Mouse (Mus musculus): ENCODE data around the gene Lrrc15. TPM values are rescaled to one million over a fixed set of nuclear protein-coding genes. Genes with fewer than 3 reads are reported as not detected.

The Lrrc15 gene
- polyA plus RNA-seq (2015; fragmentation: Nextera tagmentation; extraction: Ambion mirVana) = 0.29 and 0.34 TPM in 2 replicates

GRCm38 (mm10) chr16:30282844-30283495 is at the start of gene Lrrc15:
TSS of gene Lrrc15 (minus strand) at chr16:30283256.
- H3K36me3 ChIP-seq = no peaks in the 10 kb centered on the region
- peak within 1 kb of the TSS; percentile 54 for H3K4me2 ChIP-seq
- no peaks in the 10 kb centered on the region for H3K9me3 ChIP-seq
- peak within 1 kb of the TSS; percentile 25; the same call in 1 of the 2 replicates for H3K9ac ChIP-seq
- 4% methylated on average over 34 of the region's 34 CpGs for WGBS
- peaks cover 33% of the 10 kb centered on the region for H3K27me3 ChIP-seq
- ATAC-seq (ENCODE audit: borderline replicate concordance, extremely low read depth, low FRiP score, low TSS enrichment) = no peak
- H3K4me1 ChIP-seq = peaks cover 23% of the 10 kb centered on the region
- H3K27ac ChIP-seq = no peak within 1 kb of the TSS
- H3K4me3 ChIP-seq = peak within 1 kb of the TSS; percentile 22

- Histone ChIP-seq H3K27me3 (peaks cover 23% of the 10 kb centered on the region), H3K27ac (no peak overlapping the region), H3K4me1 (peaks cover 7% of the 10 kb centered on the region), H3K36me3 (peaks cover 7% of the 10 kb centered on the region; the same call in 1 of the 2 replicates), H3K4me3 (no peak overlapping the region), H3K4me2 (no peak overlapping the region), H3K9me3 (no peaks in the 10 kb centered on the region), H3K9ac (no peak overlapping the region)
- ATAC-seq (ENCODE audit: borderline replicate concordance, extremely low read depth, low FRiP score, low TSS enrichment) = no peak
These were observed 31.2 kb upstream of the Lrrc15 start for GRCm38 (mm10) chr16:30314236-30314635.

GRCm38 (mm10) chr16:30310647-30311046 is 27.6 kb upstream of the Lrrc15 start, which contains the start of gene Gp5:
TSS of gene Gp5 (minus strand) at chr16:30310779.
- Histone ChIP-seq H3K27ac (no peak within 1 kb of the TSS), H3K9me3 (no peaks in the 10 kb centered on the region), H3K9ac (no peak within 1 kb of the TSS), H3K4me3 (peak within 1 kb of the TSS; percentile 56), H3K4me1 (peaks cover 23% of the 10 kb centered on the region), H3K36me3 (peaks cover 2% of the 10 kb centered on the region; the same call in 1 of the 2 replicates), H3K4me2 (peak within 1 kb of the TSS; percentile 99), H3K27me3 (peaks cover 55% of the 10 kb centered on the region)
- ATAC-seq (ENCODE audit: borderline replicate concordance, extremely low read depth, low FRiP score, low TSS enrichment) = no peak

GRCm38 (mm10) chr16:30310171-30310515 is 27.1 kb upstream of the Lrrc15 start:
- no peak overlapping the region for H3K4me2 ChIP-seq
- 57% methylated on average over 8 of the region's 8 CpGs for WGBS
- H3K27me3 ChIP-seq = peaks cover 55% of the 10 kb centered on the region

DNA sequence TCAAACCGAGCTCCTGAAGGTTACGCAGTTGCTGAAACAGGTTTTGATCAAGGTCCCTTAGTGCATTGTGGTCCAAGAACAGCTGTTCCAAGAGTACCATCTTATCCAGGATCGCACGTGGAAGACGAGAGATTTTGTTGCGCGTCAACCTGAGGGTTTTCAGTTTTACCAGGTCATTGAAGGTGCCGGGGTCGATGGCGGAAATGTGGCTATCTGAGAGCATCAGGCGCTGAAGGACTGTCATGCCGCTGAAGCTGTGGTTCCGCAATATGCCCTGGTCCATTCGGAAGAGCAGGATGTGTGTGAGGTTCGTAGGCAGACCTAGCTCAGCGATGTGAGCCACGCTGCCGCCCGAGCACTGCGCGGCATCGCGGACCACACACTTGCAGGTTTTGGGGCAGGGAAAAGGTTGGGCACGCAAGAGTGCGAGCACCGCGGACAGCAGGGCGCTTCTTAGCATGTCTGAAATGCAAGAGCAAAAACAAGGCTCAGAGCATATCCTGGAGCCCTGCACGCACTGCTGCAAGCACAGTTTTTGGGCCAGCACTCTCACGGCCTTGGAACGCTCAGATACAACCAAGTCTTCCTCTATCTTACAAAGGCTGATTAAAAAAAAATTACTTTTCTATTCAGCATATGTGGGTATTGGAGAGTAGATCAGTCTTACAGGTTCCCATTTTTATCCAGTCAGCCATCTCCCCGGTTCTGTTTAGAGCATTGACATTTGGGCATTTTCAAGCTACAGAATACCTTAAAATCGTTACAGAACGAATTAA is 26.5 kb upstream of the Lrrc15 start:
- Histone ChIP-seq H3K4me1 (peaks cover 24% of the 10 kb centered on the region), H3K27ac (no peak overlapping the region), H3K4me3 (peak overlapping the region; percentile 56), H3K9me3 (no peaks in the 10 kb centered on the region), H3K9ac (no peak overlapping the region), H3K4me2 (peak overlapping the region; percentile 99), H3K36me3 (no peaks in the 10 kb centered on the region), H3K27me3 (peaks cover 55% of the 10 kb centered on the region)
- 5% methylated on average over 34 of the region's 34 CpGs for WGBS
- no peak for ATAC-seq (ENCODE audit: borderline replicate concordance, extremely low read depth, low FRiP score, low TSS enrichment)

More at GRCm38 (mm10) chr16:30310171-30310515, 27.1 kb upstream of the Lrrc15 start:
- Histone ChIP-seq H3K4me3 (no peak overlapping the region), H3K27ac (no peak overlapping the region), H3K4me1 (peaks cover 23% of the 10 kb centered on the region), H3K9ac (no peak overlapping the region), H3K9me3 (no peaks in the 10 kb centered on the region), H3K36me3 (no peaks in the 10 kb centered on the region)
- no peak for ATAC-seq (ENCODE audit: borderline replicate concordance, extremely low read depth, low FRiP score, low TSS enrichment)

DNA sequence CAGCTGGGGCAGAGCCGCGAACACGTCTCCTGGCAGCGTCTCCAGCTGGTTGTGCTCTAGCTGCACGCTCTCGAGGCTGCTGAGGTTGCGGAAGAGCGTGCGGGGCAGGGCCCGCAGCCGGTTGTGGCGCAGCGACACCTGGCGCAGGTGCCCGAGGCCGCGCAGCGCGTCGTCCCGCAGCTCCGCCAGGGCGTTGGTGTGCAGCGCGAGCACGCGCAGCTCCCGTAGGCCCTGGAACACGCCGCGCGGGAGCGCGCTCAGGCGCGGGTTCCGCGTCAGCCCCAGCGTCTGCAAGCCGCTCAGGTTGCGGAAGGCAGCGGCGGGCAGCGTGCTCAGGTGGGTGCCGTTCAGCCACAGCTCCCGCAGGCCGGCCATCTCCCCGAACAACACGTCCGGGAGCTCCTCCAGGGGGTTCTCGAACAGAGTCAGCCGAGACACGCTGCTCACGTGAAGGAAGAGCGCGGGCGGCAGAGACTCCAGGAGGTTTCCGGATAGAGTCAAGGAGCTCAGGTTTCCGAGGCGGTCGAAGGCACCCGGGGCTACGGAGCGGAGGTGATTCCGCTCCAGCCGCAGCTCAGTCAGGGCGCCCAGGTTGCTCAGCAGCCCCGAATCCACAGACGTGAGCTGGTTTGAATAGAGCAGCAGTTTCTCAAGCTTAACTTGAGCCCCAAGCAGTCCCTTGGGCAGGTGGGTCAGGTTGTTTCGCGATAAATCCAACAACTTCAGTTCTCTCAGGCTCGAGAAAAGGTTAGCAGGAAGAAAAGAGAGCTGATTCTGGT is 25.7 kb upstream of the Lrrc15 start:
- peak; percentile 33; the same call in 1 of the 2 replicates for ATAC-seq (ENCODE audit: borderline replicate concordance, extremely low read depth, low FRiP score, low TSS enrichment)
- Histone ChIP-seq H3K4me1 (peaks cover 26% of the 10 kb centered on the region), H3K36me3 (no peaks in the 10 kb centered on the region), H3K9ac (peak overlapping the region; percentile 48), H3K9me3 (no peaks in the 10 kb centered on the region), H3K27ac (no peak overlapping the region), H3K4me2 (peak overlapping the region; percentile 99), H3K4me3 (peak overlapping the region; percentile 56), H3K27me3 (peaks cover 55% of the 10 kb centered on the region)
- under 1% methylated on average over 65 of the region's 72 CpGs for WGBS

DNA sequence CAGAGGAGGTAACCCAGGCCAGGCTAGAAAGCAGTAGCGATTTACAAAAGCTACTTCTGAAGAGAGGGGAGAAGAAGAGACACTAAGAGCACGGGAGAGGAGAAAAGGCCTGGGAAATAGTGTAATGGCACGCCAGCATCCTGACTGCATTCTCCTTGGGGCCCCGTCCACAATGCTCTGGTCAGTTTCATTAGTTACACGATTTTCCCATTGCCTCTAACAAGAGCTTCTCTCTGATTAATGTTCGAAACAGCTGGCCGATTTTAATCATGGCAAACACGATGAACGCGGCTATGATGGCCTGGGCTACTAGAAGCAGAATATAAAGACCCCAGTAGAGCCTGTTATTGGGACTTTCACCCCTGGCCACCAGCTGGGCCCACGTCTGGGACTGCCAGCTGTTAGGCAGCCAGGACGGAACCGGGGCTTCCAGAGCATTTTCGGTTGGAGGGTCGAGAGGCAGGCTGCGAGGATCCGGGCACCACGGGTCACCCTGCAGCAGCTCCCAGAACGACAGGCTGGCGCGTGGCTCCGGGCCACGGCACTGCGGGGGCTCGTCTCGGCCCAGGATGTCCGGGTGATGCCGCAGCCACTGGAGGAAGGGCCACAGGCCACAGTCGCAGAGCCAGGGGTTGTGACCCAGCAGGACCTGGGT is 25.0 kb upstream of the Lrrc15 start:
- H3K27ac ChIP-seq = no peak overlapping the region
- peak overlapping the region; percentile 48 for H3K9ac ChIP-seq
- H3K4me1 ChIP-seq = peaks cover 26% of the 10 kb centered on the region
- H3K4me3 ChIP-seq = peak overlapping the region; percentile 56
- ATAC-seq (ENCODE audit: borderline replicate concordance, extremely low read depth, low FRiP score, low TSS enrichment) = no peak
- peak overlapping the region; percentile 99 for H3K4me2 ChIP-seq
- peaks cover 55% of the 10 kb centered on the region for H3K27me3 ChIP-seq
- 10% methylated on average over 29 of the region's 29 CpGs for WGBS
- no peaks in the 10 kb centered on the region for H3K36me3 ChIP-seq
- H3K9me3 ChIP-seq = no peaks in the 10 kb centered on the region

- Histone ChIP-seq H3K4me2 (no peak overlapping the region), H3K9ac (no peak overlapping the region), H3K27me3 (peaks cover 55% of the 10 kb centered on the region), H3K9me3 (no peaks in the 10 kb centered on the region), H3K4me1 (peaks cover 26% of the 10 kb centered on the region), H3K4me3 (no peak overlapping the region), H3K27ac (no peak overlapping the region), H3K36me3 (no peaks in the 10 kb centered on the region)
- 50% methylated on average over 12 of the region's 12 CpGs for WGBS
- ATAC-seq (ENCODE audit: borderline replicate concordance, extremely low read depth, low FRiP score, low TSS enrichment) = no peak
These were observed 24.2 kb upstream of the Lrrc15 start for GRCm38 (mm10) chr16:30307306-30307705.

GRCm38 (mm10) chr16:30306102-30306501 is 23.0 kb upstream of the Lrrc15 start:
- ATAC-seq (ENCODE audit: borderline replicate concordance, extremely low read depth, low FRiP score, low TSS enrichment) = no peak
- no peaks in the 10 kb centered on the region for H3K36me3 ChIP-seq
- H3K27ac ChIP-seq = no peak overlapping the region
- no peak overlapping the region for H3K9ac ChIP-seq
- H3K27me3 ChIP-seq = peaks cover 56% of the 10 kb centered on the region
- WGBS = 84% methylated on average over 4 of the region's 4 CpGs
- peaks cover 26% of the 10 kb centered on the region for H3K4me1 ChIP-seq
- no peak overlapping the region for H3K4me3 ChIP-seq
- no peaks in the 10 kb centered on the region for H3K9me3 ChIP-seq
- H3K4me2 ChIP-seq = no peak overlapping the region

DNA sequence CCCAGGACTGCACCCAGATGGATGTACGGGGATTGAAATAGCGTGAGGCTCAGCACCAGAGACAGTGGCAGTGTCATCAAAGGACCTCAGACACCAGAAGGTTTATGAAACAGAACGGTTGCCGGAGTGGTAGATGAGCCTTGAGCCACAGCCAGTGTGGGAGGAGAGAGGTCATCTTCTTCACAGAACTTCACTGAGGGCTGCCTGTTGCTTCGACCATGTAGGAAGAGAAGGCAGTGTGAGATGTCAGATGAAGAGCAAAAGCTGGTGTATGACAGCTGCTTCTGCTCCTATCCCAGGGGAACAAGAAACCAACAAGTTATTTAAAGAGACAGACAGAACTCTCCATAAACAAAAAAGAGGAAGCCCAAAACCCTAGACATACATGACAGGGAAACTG is 21.2 kb upstream of the Lrrc15 start:
- peaks cover 38% of the 10 kb centered on the region for H3K27me3 ChIP-seq
- peak; percentile 64; the same call in 1 of the 2 replicates for ATAC-seq (ENCODE audit: borderline replicate concordance, extremely low read depth, low FRiP score, low TSS enrichment)
- WGBS = 34% methylated on average over 5 of the region's 5 CpGs

DNA sequence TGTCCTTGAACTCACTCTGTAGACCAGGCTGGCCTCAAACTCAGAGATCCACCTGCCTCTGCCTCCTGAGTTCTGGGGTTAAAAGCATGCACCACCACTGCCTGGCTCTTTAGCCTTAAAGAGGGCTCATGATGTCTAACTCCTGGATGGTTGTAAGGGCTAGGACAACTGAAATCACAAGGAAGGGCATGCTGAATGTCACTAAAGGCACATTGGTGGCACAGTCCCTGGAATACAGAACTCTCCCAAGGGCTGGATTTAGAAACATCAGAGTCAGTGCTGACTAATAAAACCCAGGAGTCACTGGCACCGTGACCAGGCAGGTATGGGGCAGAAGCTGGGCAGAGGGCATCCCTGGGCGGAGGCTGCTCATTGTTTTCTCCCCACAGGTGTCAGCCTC is 20.4 kb upstream of the Lrrc15 start:
- ATAC-seq (ENCODE audit: borderline replicate concordance, extremely low read depth, low FRiP score, low TSS enrichment) = no peak
- peaks cover 29% of the 10 kb centered on the region for H3K27me3 ChIP-seq

More for the DNA sequence above, 21.2 kb upstream of the Lrrc15 start:
- H3K9me3 ChIP-seq = no peaks in the 10 kb centered on the region
- H3K4me2 ChIP-seq = no peak overlapping the region
- H3K36me3 ChIP-seq = no peaks in the 10 kb centered on the region
- no peak overlapping the region for H3K9ac ChIP-seq
- no peak overlapping the region for H3K4me3 ChIP-seq
- peaks cover 18% of the 10 kb centered on the region for H3K4me1 ChIP-seq
- H3K27ac ChIP-seq = no peak overlapping the region

More for the DNA sequence above, 20.4 kb upstream of the Lrrc15 start:
- Histone ChIP-seq H3K36me3 (no peaks in the 10 kb centered on the region), H3K4me3 (no peak overlapping the region), H3K4me2 (no peak overlapping the region), H3K9me3 (no peaks in the 10 kb centered on the region), H3K9ac (no peak overlapping the region), H3K4me1 (peaks cover 10% of the 10 kb centered on the region), H3K27ac (no peak overlapping the region)
- 76% methylated on average over 2 of the region's 2 CpGs for WGBS

Measured in lung, embryonic 15.5 days (tissue).